Comparison of ENCODE assay signal across 11 mouse cellular contexts in genomic region chr3:149190856-149191576, GRCm38 (mm10).
DNase-seq lines count a peak whose midpoint lies in the region; ATAC-seq lines count a peak whose summit lies in the region.
"Had no signal": no experiment of that assay in that cellular context is flagged by ENCODE, and none has a peak within 500 bp of the region (broad histone marks: within the 10 kb centered on the region; RNA-seq: fewer than 3 reads in every experiment).

No protein-coding gene starts in this region.

- H3K4me1 ChIP-seq in embryonic facial prominence, embryonic 14.5 days (ENCODE audit: control insufficient read depth, insufficient read depth, low read length), result 0 out of 2 replicates have a peak, but pooled peaks cover 6% of the 10 kb centered on the region
- H3K4me1 ChIP-seq: megakaryocyte, embryonic 14.5 days had no signal

- H3K27ac ChIP-seq in embryonic facial prominence, embryonic 14.5 days (replicated peaks; ENCODE audit: low read depth, low read length), result no peak overlapping the region
- H3K27ac ChIP-seq: kidney, embryonic 15.5 days had no signal

- H3K27me3 ChIP-seq in embryonic facial prominence, embryonic 14.5 days (replicated peaks; ENCODE audit: control insufficient read depth, insufficient read depth, low read length), result no peaks in the 10 kb centered on the region
- H3K27me3 ChIP-seq: kidney, embryonic 15.5 days; megakaryocyte, embryonic 14.5 days had no signal

- no peak overlapping the region for H3K4me3 ChIP-seq in embryonic facial prominence, embryonic 14.5 days (ENCODE audit: low read depth, low read length)
- H3K4me3 ChIP-seq: kidney, embryonic 15.5 days; megakaryocyte, embryonic 14.5 days had no signal

- intact Hi-C loops in left cerebral cortex, postnatal 25 days (cut with DNase I), result no loop called here

- 58% methylated on average over 19 of the region's 19 CpGs for WGBS in embryonic facial prominence, embryonic 14.5 days

- ATAC-seq in cerebellum, adult (ENCODE audit: insufficient number of reproducible peaks, low FRiP score, low TSS enrichment), result no peak
- ATAC-seq in embryonic facial prominence, embryonic 14.5 days (ENCODE audit: low read depth), result peak; percentile 79
- ATAC-seq in megakaryocyte progenitor cell, adult 5-6 weeks (replicated peaks; ENCODE audit: poor library complexity), result peak; percentile 81

- no peaks in the 10 kb centered on the region for H3K36me3 ChIP-seq in embryonic facial prominence, embryonic 14.5 days (ENCODE audit: control insufficient read depth, insufficient read depth, low read length)
- H3K36me3 ChIP-seq: kidney, embryonic 15.5 days had no signal

- H3K9ac ChIP-seq in embryonic facial prominence, embryonic 14.5 days (ENCODE audit: low read depth, low read length), result no peak overlapping the region
- H3K9ac ChIP-seq: kidney, embryonic 15.5 days had no signal

- DNase-seq in cerebellum, postnatal 10 days, result peak; percentile 19 to 42
- peak; percentile 27 to 46 for DNase-seq in left cerebral cortex, postnatal 25 days (ENCODE audit: low spot score in 2 of 2)
- no peak for DNase-seq in left cerebral cortex, adult 8-10 months (ENCODE audit: low spot score in 2 of 2)
- DNase-seq in embryonic facial prominence, embryonic 14.5 days (ENCODE audit: low spot score), result peak; percentile 54
- no peak for DNase-seq in kidney, adult 8-10 months
- DNase-seq in urinary bladder, postnatal 36 days (ENCODE audit: low spot score in 2 of 2), result no peak
- DNase-seq: cerebellum, adult 9-11 months had no signal

- peak overlapping the region; percentile 10; the same call in 1 of the 2 replicates for H3K4me2 ChIP-seq in embryonic facial prominence, embryonic 14.5 days (ENCODE audit: low read depth, low read length)
- H3K4me2 ChIP-seq: kidney, embryonic 15.5 days had no signal

- H3K9me3 ChIP-seq in embryonic facial prominence, embryonic 14.5 days (ENCODE audit: control insufficient read depth, low read length), result no peaks in the 10 kb centered on the region
- H3K9me3 ChIP-seq: kidney, embryonic 15.5 days had no signal

Comparison
In these comparisons a context has a peak if more than half of its experiments do, and no peak if none do; other contexts are left out.
1. DNase-seq: peak in cerebellum, postnatal 10 days (2 of 2), left cerebral cortex, postnatal 25 days (2 of 2) and embryonic facial prominence, embryonic 14.5 days (single experiment); none in left cerebral cortex, adult 8-10 months (0 of 2), kidney, adult 8-10 months (0 of 2) and urinary bladder, postnatal 36 days (0 of 2).